Mouse (Mus musculus) left cerebral cortex, adult 18-20 months (tissue): Measurements from ENCODE around the gene Zfp853. TPM values are rescaled to one million over a fixed set of nuclear protein-coding genes. Genes with fewer than 3 reads are reported as not detected.

Experiments
- DNase-seq, 2 experiments: peaks; one replicate each; pipeline ENCODE4 v3.0.0; 2021 to 2022; ENCODE audit warnings: low spot score in 2 of 2, mixed read lengths in 1 of 2
- long read RNA-seq, 2 experiments: library from polyadenylated mRNA; stranded (forward); transcript quantifications; one replicate each; pipeline ENCODE4 v2.0.0; 2021
- total RNA-seq, 2 experiments: library from RNA; stranded (reverse); gene quantifications; 2 replicates each; pipeline ENCODE4 v1.2.3; 2021

The Zfp853 gene
- total RNA-seq, result 1 to 10 TPM; 4.1 to 4.4 TPM
- long read RNA-seq, experiment 1, partial matches to known transcripts, result 1 of 3 reads
- long read RNA-seq, experiment 1, other reads (novel, unspliced or antisense), result 2 of 3 reads
- long read RNA-seq, experiment 2, result 0 reads

DNA sequence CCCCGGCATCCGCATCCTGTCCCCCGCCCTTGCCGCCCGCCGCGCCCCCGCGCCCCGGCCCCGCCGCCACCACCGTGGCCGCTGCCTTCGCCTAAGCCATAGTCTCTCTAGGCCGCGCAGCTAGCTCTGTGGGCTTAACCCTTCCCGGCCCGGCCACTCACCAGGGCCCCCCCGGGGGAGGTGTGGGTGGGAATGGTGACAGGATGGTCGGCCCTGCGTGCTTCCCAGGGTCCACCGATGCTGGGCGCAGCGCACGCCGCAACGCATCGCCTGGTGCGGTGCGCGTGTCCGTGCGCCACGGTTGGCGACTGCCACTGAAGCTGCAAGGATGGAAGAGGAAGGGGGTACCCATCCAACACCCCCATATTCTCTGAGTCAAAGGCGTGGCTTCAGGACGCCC lies at the start of gene Zfp853:
Zfp853 (minus strand) TSS at position 220 of the 400 bp plus-strand sequence.
- no peak for DNase-seq

DNA sequence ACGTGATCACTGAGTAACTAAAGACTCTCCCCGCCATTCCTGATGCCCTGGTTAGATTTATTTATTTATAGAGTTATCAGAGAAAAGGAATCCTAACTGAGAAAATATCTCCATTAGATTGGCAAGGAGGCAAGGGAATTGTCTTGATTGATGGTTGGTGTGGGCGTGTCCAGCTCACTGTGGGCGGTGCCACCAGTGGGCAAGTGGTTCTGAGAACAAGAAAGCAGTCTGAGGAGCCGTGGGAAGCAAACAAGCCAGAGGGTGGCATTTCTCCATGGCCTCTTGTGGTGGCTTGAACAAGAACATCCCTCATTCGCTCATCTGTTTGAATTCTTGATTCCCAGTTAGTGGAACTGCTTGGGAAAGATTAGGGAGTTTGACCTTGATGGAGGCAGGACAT lies 46.2 kb upstream of the Zfp853 start:
- no peak for DNase-seq

- DNase-seq, result no peak
Measured at GRCm38 (mm10) chr5:143336559-143336958, 43.1 kb upstream of the Zfp853 start.

DNA sequence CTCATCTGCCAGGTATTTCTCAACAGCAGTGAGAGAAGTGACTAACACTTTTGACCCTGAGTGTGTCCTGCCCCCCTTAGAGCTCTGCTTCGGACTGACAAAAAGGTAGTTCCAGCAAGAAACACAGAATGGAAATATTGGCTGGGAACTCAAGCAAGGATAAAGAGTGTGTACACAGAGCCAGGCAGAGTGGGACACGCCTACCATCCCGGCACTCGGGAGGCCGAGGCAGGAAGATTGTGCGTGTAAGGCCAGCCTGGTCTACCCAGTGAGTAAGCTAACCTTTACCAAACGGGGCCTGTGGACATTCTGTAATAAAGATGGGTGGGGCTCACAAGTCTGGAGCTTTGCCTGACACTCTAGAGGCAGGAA lies 41.7 kb upstream of the Zfp853 start:
- DNase-seq, result no peak

- no peak for DNase-seq
Measured at GRCm38 (mm10) chr5:143334418-143335088, 41.1 kb upstream of the Zfp853 start.

- peak; percentile 83 to 91 for DNase-seq
Measured at GRCm38 (mm10) chr5:143333872-143334271, 40.4 kb upstream of the Zfp853 start.

DNA sequence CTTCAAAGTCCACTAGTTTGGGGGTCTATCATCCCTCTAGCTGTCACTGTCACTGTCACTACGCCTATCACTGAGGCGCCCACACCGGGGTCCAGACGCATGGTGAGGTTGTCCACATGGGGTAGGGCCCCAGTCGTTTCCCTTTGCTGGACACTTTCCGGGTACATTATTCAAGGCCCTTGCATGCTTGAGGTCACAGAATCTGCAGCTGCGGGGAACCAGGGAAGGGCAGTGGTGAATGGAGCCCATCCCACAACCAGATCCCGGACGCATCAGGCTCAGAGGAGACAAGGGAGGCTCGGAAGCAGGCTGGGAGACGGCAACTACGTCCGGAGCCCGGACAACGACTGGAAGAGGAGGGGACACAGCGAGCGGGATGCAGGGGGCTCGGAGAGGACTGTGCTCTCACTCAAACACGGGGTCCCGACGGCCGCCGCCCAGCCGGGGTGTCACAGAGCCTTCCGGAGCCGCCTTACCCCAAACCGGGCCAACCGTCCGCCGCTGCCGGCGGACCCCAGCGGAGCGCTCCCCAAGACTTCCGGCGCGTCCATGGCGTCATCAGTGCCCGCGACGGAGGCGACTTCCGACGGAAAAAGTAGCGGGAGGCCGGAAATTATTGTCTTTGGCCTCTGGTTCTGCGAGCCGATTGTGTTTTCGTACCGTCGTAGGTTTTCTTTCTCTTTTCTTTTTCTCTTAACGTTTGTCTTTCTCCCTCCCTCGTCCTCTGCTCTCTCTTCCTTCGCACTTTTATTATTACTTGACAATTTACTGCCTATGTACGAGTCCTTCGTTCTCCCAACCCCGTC lies 35.5 kb upstream of the Zfp853 start, which contains the start of gene Zdhhc4:
Zdhhc4 (minus strand) TSS at position 567 of the 806 bp plus-strand sequence.
- DNase-seq, result peak; percentile 95 to 98

DNA sequence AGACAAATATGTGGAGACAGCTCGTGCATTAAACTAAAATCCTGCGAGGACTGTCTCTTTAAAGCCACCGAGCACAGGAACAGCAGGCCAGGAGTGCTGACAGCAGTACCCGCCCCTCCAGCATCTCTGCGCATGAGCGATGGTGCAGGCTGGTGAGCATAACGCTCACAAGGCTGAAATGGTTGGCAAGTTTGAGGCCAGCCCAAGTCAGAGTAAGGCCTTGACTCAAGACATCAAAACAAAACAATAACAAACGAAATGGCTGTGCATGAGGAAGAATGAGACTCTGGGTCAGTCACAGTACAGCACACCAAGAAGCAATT lies 23.8 kb upstream of the Zfp853 start:
- no peak for DNase-seq

DNA sequence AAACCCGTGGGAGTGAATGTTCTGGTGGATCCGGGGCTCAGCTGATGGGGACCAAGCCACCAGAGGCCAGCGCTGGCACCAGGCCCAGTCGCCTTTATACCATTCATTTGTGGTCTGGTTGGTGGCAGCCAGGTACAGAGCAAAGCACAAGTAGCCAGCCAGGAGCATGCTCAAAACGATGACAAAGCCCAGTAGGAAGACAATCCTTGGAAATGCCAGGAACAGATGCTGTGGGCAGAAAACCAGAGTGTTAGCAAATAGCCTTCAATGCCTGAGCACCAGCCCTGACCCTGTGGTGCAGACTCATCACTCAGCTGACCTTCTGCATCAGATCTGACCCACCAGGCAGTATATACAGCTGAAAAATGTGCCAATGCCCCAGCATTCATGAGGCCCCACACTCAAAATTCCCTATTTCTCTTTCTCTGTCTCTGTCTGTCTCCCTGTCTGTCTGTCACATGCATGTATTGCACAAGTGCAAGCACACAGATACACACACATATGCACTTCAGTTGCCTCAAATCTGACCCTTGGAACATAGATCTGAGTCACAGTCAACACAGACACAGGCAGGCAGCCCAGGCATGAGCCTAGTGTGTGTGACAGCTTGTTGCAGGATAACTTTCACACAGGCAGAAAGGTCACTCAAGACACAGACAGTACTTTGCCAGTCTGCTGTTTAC lies 23.3 kb upstream of the Zfp853 start:
- no peak for DNase-seq

GRCm38 (mm10) chr5:143315514-143315888 lies 22.1 kb upstream of the Zfp853 start:
- DNase-seq, result no peak

DNA sequence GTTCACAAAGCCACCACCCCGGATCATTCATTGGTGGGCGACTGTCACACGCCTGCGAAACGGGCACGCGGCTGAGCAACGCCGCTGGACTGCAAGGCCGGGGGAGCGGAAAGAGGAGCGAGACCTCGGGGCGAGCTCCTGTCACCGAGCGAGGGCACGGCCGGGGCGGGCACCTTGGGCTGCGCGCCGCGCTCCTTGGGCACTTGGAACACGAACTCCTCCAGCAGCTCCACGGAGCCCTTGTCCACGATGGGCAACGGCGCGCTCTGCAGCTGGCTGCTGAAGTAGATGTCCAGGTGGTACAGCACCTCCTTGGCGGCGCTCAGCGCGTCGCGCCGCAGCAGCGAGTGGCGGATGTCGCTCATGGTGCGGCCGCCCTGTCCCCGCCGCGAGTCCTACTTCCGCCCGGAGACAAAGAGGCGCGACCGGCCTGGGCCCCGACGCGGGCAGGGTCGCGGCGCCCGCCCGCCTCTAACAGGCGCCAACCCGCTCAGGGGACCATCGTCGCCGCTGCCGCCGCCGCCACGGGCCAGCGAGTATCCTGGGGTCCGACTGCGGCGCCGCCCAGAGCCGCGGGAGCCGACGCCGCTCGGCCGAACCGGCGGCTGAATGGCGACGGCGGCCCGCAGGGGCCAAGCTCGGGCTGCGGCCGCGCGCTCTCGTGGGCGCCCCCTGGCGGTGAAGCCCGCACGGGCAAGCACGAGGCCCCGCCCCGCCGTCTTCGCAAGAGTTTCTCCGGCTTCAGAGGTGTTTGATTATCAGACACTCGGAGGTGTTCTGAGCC lies 21.5 kb upstream of the Zfp853 start, which contains the start of gene E130309D02Rik:
E130309D02Rik (minus strand) TSS at position 631 of the 784 bp plus-strand sequence.
- peak; percentile 88 to 90 for DNase-seq

GRCm38 (mm10) chr5:143314183-143314729 lies 20.8 kb upstream of the Zfp853 start:
- no peak for DNase-seq

GRCm38 (mm10) chr5:143311886-143312285 lies 18.5 kb upstream of the Zfp853 start:
- DNase-seq, result peak; percentile 77 to 85

DNA sequence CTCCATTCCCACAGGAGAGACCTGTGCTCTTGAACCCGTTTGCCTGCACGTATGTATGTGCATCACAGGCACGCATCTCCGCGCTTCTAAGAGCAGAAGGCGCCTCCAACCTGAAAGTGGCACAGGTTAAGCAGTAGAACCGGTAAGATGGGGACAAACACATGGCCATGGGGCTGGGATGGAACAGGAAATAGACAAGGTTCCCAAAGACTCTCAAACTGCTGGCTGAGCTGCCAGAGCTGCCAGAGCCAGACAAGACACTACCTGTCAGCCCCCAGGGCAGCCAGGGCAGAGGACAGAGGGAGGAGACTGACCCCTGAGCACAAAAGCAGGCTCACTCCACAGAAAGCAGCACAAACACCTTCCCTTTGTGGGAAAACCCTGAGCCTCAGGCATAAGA lies 16.5 kb upstream of the Zfp853 start:
- no peak for DNase-seq

- no peak for DNase-seq
Measured at GRCm38 (mm10) chr5:143308825-143309224, 15.4 kb upstream of the Zfp853 start.

DNA sequence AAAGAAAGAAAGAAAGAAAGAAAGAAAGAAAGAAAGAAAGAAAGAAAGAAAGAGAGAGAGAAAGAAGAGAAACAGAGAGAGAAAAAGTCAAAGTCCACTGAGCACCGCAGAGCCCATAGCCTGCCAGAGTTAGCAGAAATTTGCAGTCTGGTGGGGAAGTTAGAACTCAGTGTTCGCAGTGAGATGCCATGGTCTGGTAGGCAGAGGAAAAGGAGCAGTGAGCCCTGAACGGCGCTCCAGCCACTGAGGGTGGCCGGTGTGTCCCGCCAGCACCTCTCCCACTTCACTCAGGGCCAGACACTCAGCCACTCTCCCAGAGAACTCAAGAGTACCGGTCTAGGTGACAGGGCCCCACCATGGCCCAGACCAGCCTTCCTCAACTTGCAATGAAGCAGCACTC lies 10.8 kb upstream of the Zfp853 start:
- DNase-seq, result no peak

GRCm38 (mm10) chr5:143301296-143301695 lies 7.9 kb upstream of the Zfp853 start:
- no peak for DNase-seq

DNA sequence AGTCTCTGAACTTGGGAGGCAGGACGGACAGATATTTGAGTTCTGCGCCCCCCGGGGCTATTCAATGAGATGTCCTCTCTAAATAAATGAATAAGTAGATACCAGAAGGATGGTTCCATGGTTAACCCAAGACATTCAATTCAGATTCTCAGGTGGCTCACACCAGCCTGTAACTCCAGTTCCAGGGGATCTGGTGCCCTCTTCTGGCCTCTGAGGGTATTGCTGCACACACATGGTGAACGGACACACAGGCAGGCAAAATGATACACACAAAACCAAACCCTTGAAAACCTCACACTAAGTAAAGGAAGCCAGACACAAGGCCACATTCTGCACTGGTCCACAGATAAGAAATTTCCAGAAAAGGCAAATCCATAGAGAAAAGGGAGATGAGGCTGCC lies 6.3 kb upstream of the Zfp853 start:
- peak; percentile 65 to 74 for DNase-seq

DNA sequence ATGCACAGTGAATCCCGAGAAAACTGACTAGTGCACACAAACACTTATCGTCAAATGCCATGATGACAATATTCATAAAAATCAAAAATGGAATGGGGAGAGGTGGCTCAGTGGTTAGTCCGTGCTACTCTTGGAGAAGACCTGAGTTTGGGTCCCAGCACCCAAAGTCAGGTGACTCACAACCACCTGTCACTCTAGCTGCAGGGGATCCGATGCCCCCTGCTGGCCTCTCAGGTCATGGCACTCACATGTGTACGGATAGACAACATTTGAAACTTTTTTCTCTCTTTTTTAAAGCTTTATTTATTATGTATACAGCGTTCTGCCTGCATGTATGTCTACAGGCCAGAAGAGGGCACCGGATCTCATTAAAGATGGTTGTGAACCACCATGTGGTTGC lies 5.0 kb upstream of the Zfp853 start:
- no peak for DNase-seq

DNA sequence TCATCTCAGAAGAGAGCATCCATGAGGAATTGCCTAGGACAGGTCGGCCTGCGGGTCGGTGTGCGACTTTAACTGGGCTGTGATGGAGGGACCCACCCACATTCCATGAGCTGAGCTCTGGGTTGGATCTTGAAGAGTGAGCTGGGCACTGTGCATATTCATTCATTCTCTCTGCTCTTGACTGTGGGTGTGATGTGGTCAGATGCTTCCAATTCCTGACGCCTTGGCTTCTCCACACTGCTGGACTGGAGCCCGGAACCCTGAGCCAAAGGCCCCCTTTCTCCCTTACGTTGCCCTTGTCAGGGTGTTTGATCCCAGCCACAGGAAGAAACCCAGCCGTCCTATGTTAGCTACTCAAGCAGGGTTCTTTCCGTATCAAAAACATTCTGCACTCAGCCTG lies 4.6 kb upstream of the Zfp853 start:
- no peak for DNase-seq

GRCm38 (mm10) chr5:143295330-143295729 lies 1.9 kb upstream of the Zfp853 start:
- DNase-seq, result no peak
